Mouse (Mus musculus): ENCODE data around the gene Cntn5.

GRCm38 (mm10) chr9:9984028-9984427, 920.5 kb downstream of the Cntn5 start:
- TF ChIP-seq CTCF (conservative IDR thresholded peaks at IDR 0.05; ENCODE audit: low read length) (no peak), NANOG (IDR thresholded peaks at IDR 0.05; ENCODE audit: borderline replicate concordance, low read length) (no peak), POU5F1 (IDR thresholded peaks at IDR 0.05; ENCODE audit: borderline replicate concordance, low read length) (no peak)
